Mouse (Mus musculus) heart, adult 2 months (tissue): ENCODE measurements around the gene Edem2. TPM values are rescaled to one million over a fixed set of nuclear protein-coding genes. Genes with fewer than 3 reads are reported as not detected.

ENCODE experiments used
- DNase-seq, 2 experiments: peaks; one replicate each; pipeline ENCODE4 v3.0.0; 2021
- H3K27ac ChIP-seq: fragments of 200-600 bp; 2 replicates; pipeline ENCODE4 v1.8.1; 2022
- H3K27me3 ChIP-seq: fragments of 200-500 bp; 2 replicates; pipeline ENCODE4 v1.6.1; 2012; ENCODE audit warnings: mild to moderate bottlenecking, low read length, inconsistent platforms, mixed read lengths; ENCODE audit not compliant: control insufficient read depth, insufficient read depth
- H3K36me3 ChIP-seq: fragments of 200-500 bp; 2 replicates; pipeline ENCODE4 v1.6.1; 2012; ENCODE audit warnings: low read length, inconsistent platforms; ENCODE audit not compliant: control insufficient read depth, insufficient read depth
- H3K4me1 ChIP-seq: fragments of 200-500 bp; 2 replicates; pipeline ENCODE4 v1.6.1; 2011; ENCODE audit warnings: low read length; ENCODE audit not compliant: control insufficient read depth, insufficient read depth
- H3K4me3 ChIP-seq: fragments of 200-600 bp; 2 replicates; pipeline ENCODE4 v1.8.1; 2022
- H3K79me2 ChIP-seq: fragments of 200-500 bp; replicated peaks from 2 replicates; pipeline ENCODE4 v1.6.1; 2012; ENCODE audit warnings: mild to moderate bottlenecking, inconsistent platforms, low read length, moderate library complexity, mixed read lengths; ENCODE audit not compliant: control insufficient read depth, insufficient read depth
- H3K9ac ChIP-seq: fragments of 200-500 bp; 2 replicates; pipeline ENCODE4 v1.6.1; 2012; ENCODE audit warnings: low read depth, mild to moderate bottlenecking, control low read depth, inconsistent platforms, low read length, mixed read lengths
- CTCF ChIP-seq: fragments of 200-600 bp; IDR thresholded peaks from 2 replicates; pipeline ENCODE4 v1.8.1; 2022; ENCODE audit warnings: antibody characterized with exemption, mild to moderate bottlenecking, moderate library complexity
- EP300 ChIP-seq: fragments of 200-500 bp; IDR thresholded peaks from 2 replicates; pipeline ENCODE4 v1.6.1; 2011; ENCODE audit warnings: low read depth, low read length, control low read depth; ENCODE audit not compliant: insufficient read depth
- POLR2A ChIP-seq: fragments of 200-500 bp; IDR thresholded peaks from 2 replicates; pipeline ENCODE4 v1.6.1; 2011; ENCODE audit warnings: mild to moderate bottlenecking, low read depth, low read length, control low read depth; ENCODE audit not compliant: insufficient read depth
- WGBS: fragments of 180-500 bp; shearing (Covaris S2); methylation state at CpG from one replicate; pipeline ENCODE4 v1.1.7; 2018; 5-methylcytosine and 5-hydroxymethylcytosine counted together
- intact Hi-C: fragments of 180-260 bp; cut with DNase I; formaldehyde crosslinking; loops from one replicate; pipeline ENCODE4 v1.15.1; 2025
- polyA plus RNA-seq: library from polyadenylated mRNA; depleted of rRNA; stranded (reverse); fragments of >200 nt; gene quantifications from 2 replicates; pipeline ENCODE4 v1.2.3, GENCODE M21; 2012; rRNA removed
- total RNA-seq, 2 experiments: library from RNA; stranded (reverse); gene quantifications; 2 replicates each; pipeline ENCODE4 v1.2.3; 2021

Gene Edem2
- total and polyA plus RNA-seq, 3 experiments = 6.0 to 14.4 (median 6.4) TPM

DNA sequence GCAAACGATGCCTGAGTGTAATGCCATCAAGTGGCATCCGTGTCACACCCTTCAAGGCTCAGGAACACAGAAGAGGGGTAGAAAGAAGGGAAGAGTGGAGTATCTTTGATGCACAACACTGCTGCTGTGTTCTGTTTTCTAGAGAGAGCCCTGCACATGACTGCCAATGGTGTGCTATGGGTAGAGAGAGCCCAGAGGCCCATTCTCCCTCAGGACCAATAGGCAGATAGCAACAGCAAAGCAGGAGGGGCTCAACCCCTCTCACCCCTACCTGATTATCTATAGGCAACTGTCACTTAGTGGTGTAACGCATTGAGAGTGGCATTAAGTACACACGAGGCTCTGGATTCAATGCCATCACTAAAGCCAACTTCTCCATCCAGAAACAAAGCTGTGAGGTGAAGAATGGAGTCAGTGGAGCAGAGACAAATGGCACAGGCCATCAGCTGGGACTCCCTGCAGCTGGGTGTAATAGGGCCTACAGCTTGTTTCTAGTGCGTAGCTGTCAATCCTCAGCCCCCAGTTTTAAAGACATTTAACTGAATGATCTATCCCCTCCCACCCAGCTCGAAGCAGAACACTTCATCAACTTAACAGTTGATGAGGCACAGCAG lies 73.4 kb downstream of the Edem2 start:
- no peak for DNase-seq
- Histone ChIP-seq H3K9ac (no peak overlapping the region), H3K27ac (no peak overlapping the region), H3K4me3 (no peak overlapping the region), H3K27me3 (no peaks in the 10 kb centered on the region), H3K36me3 (peaks cover 2% of the 10 kb centered on the region; the same call in 1 of the 2 replicates), H3K4me1 (no peaks in the 10 kb centered on the region), H3K79me2 (no peaks in the 10 kb centered on the region)
- intact Hi-C loops = no loop called here
- no peak for TF ChIP-seq POLR2A
- TF ChIP-seq EP300 = no peak
- no peak for TF ChIP-seq CTCF
- WGBS = 89% methylated on average over 6 of the region's 6 CpGs

DNA sequence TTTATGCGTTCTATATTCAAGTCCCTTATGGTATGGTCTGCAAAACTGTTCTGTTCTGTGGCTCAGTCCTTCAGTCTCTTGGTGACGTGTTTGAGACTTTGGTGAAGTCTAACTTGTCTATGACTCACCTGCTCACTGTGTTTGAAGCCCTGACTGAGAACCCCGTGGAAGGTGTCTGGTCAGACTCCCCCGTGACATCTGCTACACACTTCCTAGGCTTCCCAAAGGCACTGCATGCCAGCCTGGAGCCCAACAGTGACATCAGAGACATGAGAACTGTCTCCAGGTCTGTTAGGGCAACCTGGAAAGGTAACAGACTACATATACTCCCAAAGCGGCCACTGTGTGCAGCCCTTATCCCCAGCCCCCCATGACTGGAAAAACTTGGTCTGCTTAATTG lies 76.7 kb downstream of the Edem2 start:
- H3K36me3 ChIP-seq = peaks cover 2% of the 10 kb centered on the region; the same call in 1 of the 2 replicates
- no peak overlapping the region for H3K9ac ChIP-seq
- H3K4me1 ChIP-seq = no peaks in the 10 kb centered on the region
- no peak overlapping the region for H3K27ac ChIP-seq
- no peak for DNase-seq
- no peak overlapping the region for H3K4me3 ChIP-seq
- no peak for TF ChIP-seq CTCF
- no peak for TF ChIP-seq EP300
- no peak for TF ChIP-seq POLR2A
- no peaks in the 10 kb centered on the region for H3K27me3 ChIP-seq
- intact Hi-C loops = no loop called here
- WGBS = 89% methylated on average over 5 of the region's 5 CpGs
- no peaks in the 10 kb centered on the region for H3K79me2 ChIP-seq

Other genes starting within 250 kb of the Edem2 start
- 10 to 100 TPM; 31.6 to 33.4 TPM for gene Acss2, start 211.5 kb downstream of the Edem2 start, total RNA-seq
- gene Acss2, start 211.5 kb downstream of the Edem2 start, polyA plus RNA-seq = 39.8 and 59.2 TPM in 2 replicates
- gene Ggt7, start 211.2 kb downstream of the Edem2 start, total RNA-seq = under 1 TPM; 0.55 to 0.73 TPM
- 4.4 and 6.0 TPM in 2 replicates for gene Ggt7, start 211.2 kb downstream of the Edem2 start, polyA plus RNA-seq
- gene Gss, start 136.7 kb downstream of the Edem2 start, total RNA-seq = 10 to 100 TPM; 13.0 to 14.0 TPM
- 14.0 and 15.3 TPM in 2 replicates for gene Gss, start 136.7 kb downstream of the Edem2 start, polyA plus RNA-seq
- gene Myh7b, start 118.3 kb downstream of the Edem2 start, total RNA-seq = 10 to 100 TPM; 28.6 to 43.2 TPM
- gene Myh7b, start 118.3 kb downstream of the Edem2 start, polyA plus RNA-seq = 38.2 and 41.6 TPM in 2 replicates
- 10 to 100 TPM; 77.0 to 84.9 TPM for gene Trpc4ap, start 37.1 kb downstream of the Edem2 start, total RNA-seq
- gene Trpc4ap, start 37.1 kb downstream of the Edem2 start, polyA plus RNA-seq = 95.6 and 114 TPM in 2 replicates
- not detected for gene Gm17581, start 6.4 kb upstream of the Edem2 start, total RNA-seq
- not detected in 2 replicates for gene Gm17581, start 6.4 kb upstream of the Edem2 start, polyA plus RNA-seq
- gene Procr, start 21.6 kb upstream of the Edem2 start, total RNA-seq = 1 to 10 TPM; 3.0 to 4.8 TPM
- gene Procr, start 21.6 kb upstream of the Edem2 start, polyA plus RNA-seq = 2.0 and 2.4 TPM in 2 replicates
- gene Mmp24, start 45.9 kb upstream of the Edem2 start, total RNA-seq = not detected
- 0.06 TPM in 1 of 2 replicates, not detected in the other for gene Mmp24, start 45.9 kb upstream of the Edem2 start, polyA plus RNA-seq
- 10 to 100 TPM; 25.4 to 28.9 TPM for gene BC029722, start 90.0 kb upstream of the Edem2 start, total RNA-seq
- gene BC029722, start 90.0 kb upstream of the Edem2 start, polyA plus RNA-seq = 41.0 and 43.7 TPM in 2 replicates
- gene Eif6, start 97.5 kb upstream of the Edem2 start, total RNA-seq = 10 to 100 TPM; 51.2 to 52.3 TPM
- gene Eif6, start 97.5 kb upstream of the Edem2 start, polyA plus RNA-seq = 40.1 and 51.4 TPM in 2 replicates
- gene Fam83c, start 105.4 kb upstream of the Edem2 start, total RNA-seq = not detected
- gene Fam83c, start 105.4 kb upstream of the Edem2 start, polyA plus RNA-seq = not detected in 2 replicates
- gene Uqcc1, start 200.8 kb upstream of the Edem2 start, total RNA-seq = 100 to 1,000 TPM; 268 to 270 TPM
- 144 and 246 TPM in 2 replicates for gene Uqcc1, start 200.8 kb upstream of the Edem2 start, polyA plus RNA-seq
- gene Gm15557, start 211.3 kb upstream of the Edem2 start, total RNA-seq = not detected
- gene Gm15557, start 211.3 kb upstream of the Edem2 start, polyA plus RNA-seq = not detected in 2 replicates
- not detected for gene Gdf5, start 215.9 kb upstream of the Edem2 start, total RNA-seq
- gene Gdf5, start 215.9 kb upstream of the Edem2 start, polyA plus RNA-seq = 0.16 TPM in 1 of 2 replicates, not detected in the other
- 1 to 10 TPM; 5.3 to 7.4 TPM for gene Cep250, start 227.0 kb upstream of the Edem2 start, total RNA-seq
- 2.8 and 5.0 TPM in 2 replicates for gene Cep250, start 227.0 kb upstream of the Edem2 start, polyA plus RNA-seq